Mouse (Mus musculus) lung, postnatal 0 days (tissue): Measurements from ENCODE around the gene Dennd1c. TPM values are rescaled to one million over a fixed set of nuclear protein-coding genes. Genes with fewer than 3 reads are reported as not detected.
A peak's percentile ranks its signal among the peaks of the same experiment; 100 is the strongest.

Experiments used
- ATAC-seq: fragments of 200-750 bp; cut with Nextera tagmentation; 2 replicates; pipeline ENCODE4 v1.8.0; 2017; ENCODE audit warnings: moderate library complexity
- DNase-seq: peaks from one replicate; pipeline ENCODE4 v3.0.0-alpha.2; 2016; ENCODE audit warnings: low spot score
- H3K27ac ChIP-seq: fragments of 300-500 bp; sonication (generic); 2 replicates; pipeline ENCODE4 v1.5.1; 2014; ENCODE audit warnings: antibody characterized with exemption, mild to moderate bottlenecking, low read length, mixed read lengths
- H3K27me3 ChIP-seq: fragments of 300-500 bp; sonication (generic); replicated peaks from 2 replicates; pipeline ENCODE4 v1.6.1; 2014; ENCODE audit warnings: low read length, mixed read lengths; ENCODE audit not compliant: insufficient read depth
- H3K36me3 ChIP-seq: fragments of 300-500 bp; sonication (generic); 2 replicates; pipeline ENCODE4 v1.6.1; 2014; ENCODE audit warnings: low read length, mixed read lengths; ENCODE audit not compliant: insufficient read depth
- H3K4me1 ChIP-seq: fragments of 300-500 bp; sonication (generic); 2 replicates; pipeline ENCODE4 v1.6.1; 2014; ENCODE audit warnings: antibody characterized with exemption, low read depth, low read length, mixed read lengths; ENCODE audit not compliant: insufficient read depth
- H3K4me2 ChIP-seq: fragments of 300-500 bp; sonication (generic); replicated peaks from 2 replicates; pipeline ENCODE4 v1.6.1; 2014; ENCODE audit warnings: low read depth, mild to moderate bottlenecking, low read length, moderate library complexity, mixed read lengths
- H3K4me3 ChIP-seq: fragments of 300-500 bp; sonication (generic); 2 replicates; pipeline ENCODE4 v1.5.1; 2014; ENCODE audit warnings: low read depth, low read length
- H3K9ac ChIP-seq: fragments of 300-500 bp; sonication (generic); replicated peaks from 2 replicates; pipeline ENCODE4 v1.6.1; 2014; ENCODE audit warnings: low read depth, mild to moderate bottlenecking
- H3K9me3 ChIP-seq: fragments of 300-500 bp; sonication (generic); 2 replicates; pipeline ENCODE4 v1.6.1; 2016; ENCODE audit warnings: low read length, mixed read lengths
- CTCF ChIP-seq: IDR thresholded peaks from 2 replicates; pipeline ENCODE4 v1.5.1; 2016; ENCODE audit warnings: antibody characterized with exemption, mild to moderate bottlenecking
- EP300 ChIP-seq: IDR thresholded peaks from 2 replicates; pipeline ENCODE4 v1.6.1; 2016; ENCODE audit warnings: antibody characterized with exemption, mild to moderate bottlenecking, control low read depth
- WGBS: fragments of 180-500 bp; shearing (Covaris S2); extraction: QIAGEN DNeasy Blood & Tissue Kit; methylation state at CpG from one replicate; pipeline ENCODE4 v1.1.7; 2014; 5-methylcytosine and 5-hydroxymethylcytosine counted together
- polyA plus RNA-seq: library from polyadenylated mRNA; unstranded; fragments of >200 nt; fragmentation: Nextera tagmentation; extraction: Ambion mirVana; gene quantifications from 2 replicates; pipeline ENCODE4 v1.2.1, GENCODE M21; 2015

The Dennd1c gene
- polyA plus RNA-seq, 1 experiment from 2014 or later, result 6.0 TPM

GRCm38 (mm10) chr17:57098321-57098720 lies 20.0 kb upstream of the Dennd1c start:
- Histone ChIP-seq H3K4me1 (no peaks in the 10 kb centered on the region), H3K36me3 (no peaks in the 10 kb centered on the region), H3K27me3 (no peaks in the 10 kb centered on the region), H3K4me3 (no peak overlapping the region), H3K9me3 (no peaks in the 10 kb centered on the region), H3K4me2 (no peak overlapping the region), H3K27ac (no peak overlapping the region), H3K9ac (no peak overlapping the region)
- no peak for DNase-seq
- TF ChIP-seq CTCF (no peak), EP300 (no peak)
- WGBS, result 54% methylated on average over 5 of the region's 5 CpGs
- ATAC-seq, result no peak

- Histone ChIP-seq H3K4me1 (no peaks in the 10 kb centered on the region), H3K4me3 (no peak overlapping the region), H3K9me3 (no peaks in the 10 kb centered on the region), H3K9ac (no peak overlapping the region), H3K36me3 (no peaks in the 10 kb centered on the region), H3K27me3 (no peaks in the 10 kb centered on the region), H3K4me2 (peak overlapping the region; percentile 40), H3K27ac (no peak overlapping the region)
- DNase-seq, result peak; percentile 66
- ATAC-seq, result peak; percentile 87
- WGBS, result 1% methylated on average over 11 of the region's 11 CpGs
- TF ChIP-seq EP300 (no peak), CTCF (peak; percentile 95)
Measured at GRCm38 (mm10) chr17:57096623-57096920, 18.3 kb upstream of the Dennd1c start.

GRCm38 (mm10) chr17:57095855-57096622 lies 17.7 kb upstream of the Dennd1c start:
- Histone ChIP-seq H3K4me1 (no peaks in the 10 kb centered on the region), H3K27me3 (no peaks in the 10 kb centered on the region), H3K36me3 (no peaks in the 10 kb centered on the region), H3K27ac (no peak overlapping the region), H3K4me3 (no peak overlapping the region), H3K9ac (no peak overlapping the region), H3K9me3 (no peaks in the 10 kb centered on the region), H3K4me2 (peak overlapping the region; percentile 40)
- TF ChIP-seq CTCF, result no peak
- TF ChIP-seq EP300, result no peak
- WGBS, result 2% methylated on average over 18 of the region's 19 CpGs
- peak; percentile 96 for DNase-seq
- ATAC-seq, result peak; percentile 94

- Histone ChIP-seq H3K9ac (no peak overlapping the region), H3K27me3 (no peaks in the 10 kb centered on the region), H3K4me1 (no peaks in the 10 kb centered on the region), H3K4me3 (no peak overlapping the region), H3K36me3 (no peaks in the 10 kb centered on the region), H3K27ac (no peak overlapping the region), H3K4me2 (no peak overlapping the region), H3K9me3 (no peaks in the 10 kb centered on the region)
- ATAC-seq (no peak), DNase-seq (peak; percentile 18)
- TF ChIP-seq CTCF (no peak), EP300 (no peak)
- WGBS, result 88% methylated on average over 3 of the region's 3 CpGs
Measured at GRCm38 (mm10) chr17:57094222-57094621, 15.9 kb upstream of the Dennd1c start.

- H3K4me3 ChIP-seq, result peak within 1 kb of the TSS; percentile 21
- peak; percentile 39 for DNase-seq
- TF ChIP-seq EP300 (no peak), CTCF (peak; percentile 2; the same call in 1 of the 2 replicates)
- ATAC-seq, result peak; percentile 71
- H3K9ac ChIP-seq, result no peak within 1 kb of the TSS
- H3K27me3 ChIP-seq, result no peaks in the 10 kb centered on the region
- H3K27ac ChIP-seq, result no peak within 1 kb of the TSS
- peaks cover 6% of the 10 kb centered on the region; the same call in 1 of the 2 replicates for H3K4me1 ChIP-seq
- no peaks in the 10 kb centered on the region for H3K36me3 ChIP-seq
- 1% methylated on average over 31 of the region's 31 CpGs for WGBS
- H3K9me3 ChIP-seq, result no peaks in the 10 kb centered on the region
- peak within 1 kb of the TSS; percentile 42 for H3K4me2 ChIP-seq
Measured at GRCm38 (mm10) chr17:57087049-57087832, 8.9 kb upstream of the Dennd1c start, which contains the start of gene Tubb4a. Gene Tubb4a (minus strand): TSS chr17:57087782.

- H3K27ac ChIP-seq, result no peak overlapping the region
- peaks cover 6% of the 10 kb centered on the region; the same call in 1 of the 2 replicates for H3K4me1 ChIP-seq
- H3K9ac ChIP-seq, result no peak overlapping the region
- no peak for ATAC-seq
- H3K4me2 ChIP-seq, result no peak overlapping the region
- H3K4me3 ChIP-seq, result no peak overlapping the region
- WGBS, result 75% methylated on average over 11 of the region's 11 CpGs
- H3K9me3 ChIP-seq, result no peaks in the 10 kb centered on the region
- DNase-seq, result no peak
- TF ChIP-seq CTCF, result no peak
- no peak for TF ChIP-seq EP300
- no peaks in the 10 kb centered on the region for H3K36me3 ChIP-seq
- no peaks in the 10 kb centered on the region for H3K27me3 ChIP-seq
Measured at GRCm38 (mm10) chr17:57085970-57086757, 7.8 kb upstream of the Dennd1c start.
